Mouse (Mus musculus) E14TG2a.4 (cell line): ENCODE measurements around the gene Lrba.

Source experiments
- CTCF ChIP-seq: conservative IDR thresholded peaks from 2 replicates; pipeline ENCODE4 v1.5.1; 2014; ENCODE audit warnings: low read length
- NANOG ChIP-seq: IDR thresholded peaks from 2 replicates; pipeline ENCODE4 v1.6.1; 2014; ENCODE audit warnings: borderline replicate concordance, low read length, mixed read lengths
- POU5F1 ChIP-seq: IDR thresholded peaks from 2 replicates; pipeline ENCODE4 v1.6.1; 2014; ENCODE audit warnings: low read length, borderline replicate concordance

DNA sequence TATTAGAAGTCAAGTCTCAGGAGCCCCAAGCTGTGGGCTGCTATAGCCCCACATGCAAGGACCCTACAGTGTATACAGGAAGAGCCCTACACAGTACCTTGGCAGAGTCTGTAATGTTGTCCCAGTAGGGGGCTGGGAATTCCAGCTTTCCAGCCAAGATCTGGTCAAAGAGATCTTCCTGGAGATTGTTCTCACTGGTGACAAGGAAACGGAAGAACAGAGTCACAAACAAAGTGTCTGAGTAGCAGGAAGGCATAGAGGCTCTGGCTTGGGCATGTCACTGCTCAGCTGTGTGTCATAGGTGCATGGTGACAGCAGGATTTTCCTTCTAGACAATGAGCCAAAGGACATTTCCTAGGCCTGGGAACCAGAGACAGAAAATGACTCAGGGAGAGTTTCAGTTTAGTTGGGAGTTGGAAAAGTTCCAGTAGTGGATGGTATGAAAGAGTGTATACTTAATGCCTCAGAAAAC is 569.3 kb downstream of the Lrba start:
- no peak for TF ChIP-seq CTCF
- no peak for TF ChIP-seq NANOG
- no peak for TF ChIP-seq POU5F1
